Mouse (Mus musculus): ENCODE measurements at regions not wholly inside any gene's neighbourhood (a gene's known extent, or its start where the extent isn't known, plus 50 kb on each side); places are given as distances from the start of the nearest gene placed in this dataset.

GRCm38 (mm10) chr17:65193341-65193740, 347.2 kb downstream of the Tmem232 start:
- no peak for TF ChIP-seq EP300 (IDR thresholded peaks at IDR 0.05; ENCODE audit: insufficient read depth, low read depth, low read length)
- TF ChIP-seq CTCF (IDR thresholded peaks at IDR 0.05; ENCODE audit: low read depth, low read length), result no peak
- no peak for TF ChIP-seq POLR2A (IDR thresholded peaks at IDR 0.05; ENCODE audit: insufficient read depth, low read length)
- Histone ChIP-seq H3K4me1 (ENCODE audit: control insufficient read depth, insufficient read depth, low read length) (no peaks in the 10 kb centered on the region), H3K36me3 (ENCODE audit: control insufficient read depth, insufficient read depth, low read length, poor library complexity, severe bottlenecking) (no peaks in the 10 kb centered on the region), H3K9me3 (replicated peaks; ENCODE audit: control insufficient read depth, insufficient read depth, low read length, poor library complexity, severe bottlenecking) (no peaks in the 10 kb centered on the region; the same call in 1 of the 2 replicates), H3K4me3 (ENCODE audit: low read depth, low read length) (no peak overlapping the region), H3K9ac (ENCODE audit: low read depth, poor library complexity, severe bottlenecking) (no peak overlapping the region), H3K27ac (ENCODE audit: insufficient read depth, low read length) (no peak overlapping the region), H3K27me3 (ENCODE audit: control insufficient read depth, insufficient read depth, low read length, poor library complexity, severe bottlenecking) (no peaks in the 10 kb centered on the region)

GRCm38 (mm10) chr17:65192432-65193059, 348.0 kb downstream of the Tmem232 start:
- no peaks in the 10 kb centered on the region; the same call in 1 of the 2 replicates for H3K9me3 ChIP-seq (replicated peaks; ENCODE audit: control insufficient read depth, insufficient read depth, low read length, poor library complexity, severe bottlenecking)
- H3K4me3 ChIP-seq (ENCODE audit: low read depth, low read length), result no peak overlapping the region
- no peaks in the 10 kb centered on the region for H3K4me1 ChIP-seq (ENCODE audit: control insufficient read depth, insufficient read depth, low read length)
- no peak overlapping the region for H3K27ac ChIP-seq (ENCODE audit: insufficient read depth, low read length)
- TF ChIP-seq CTCF (IDR thresholded peaks at IDR 0.05; ENCODE audit: low read depth, low read length), result no peak
- no peak for TF ChIP-seq POLR2A (IDR thresholded peaks at IDR 0.05; ENCODE audit: insufficient read depth, low read length)
- TF ChIP-seq EP300 (IDR thresholded peaks at IDR 0.05; ENCODE audit: insufficient read depth, low read depth, low read length), result no peak
- H3K9ac ChIP-seq (ENCODE audit: low read depth, poor library complexity, severe bottlenecking), result no peak overlapping the region
- no peaks in the 10 kb centered on the region for H3K36me3 ChIP-seq (ENCODE audit: control insufficient read depth, insufficient read depth, low read length, poor library complexity, severe bottlenecking)
- no peaks in the 10 kb centered on the region for H3K27me3 ChIP-seq (ENCODE audit: control insufficient read depth, insufficient read depth, low read length, poor library complexity, severe bottlenecking)

- no peak overlapping the region for H3K27ac ChIP-seq (ENCODE audit: insufficient read depth, low read length)
- H3K27me3 ChIP-seq (ENCODE audit: control insufficient read depth, insufficient read depth, low read length, poor library complexity, severe bottlenecking), result no peaks in the 10 kb centered on the region
Measured at GRCm38 (mm10) chr17:65190839-65191591, 349.6 kb downstream of the Tmem232 start.

GRCm38 (mm10) chr17:65181164-65181563, 345.3 kb upstream of the 4930583I09Rik start:
- Histone ChIP-seq H3K27me3 (ENCODE audit: control insufficient read depth, insufficient read depth, low read length, poor library complexity, severe bottlenecking) (no peaks in the 10 kb centered on the region), H3K4me1 (ENCODE audit: control insufficient read depth, insufficient read depth, low read length) (no peaks in the 10 kb centered on the region), H3K36me3 (ENCODE audit: control insufficient read depth, insufficient read depth, low read length, poor library complexity, severe bottlenecking) (no peaks in the 10 kb centered on the region), H3K4me3 (ENCODE audit: low read depth, low read length) (no peak overlapping the region), H3K9me3 (replicated peaks; ENCODE audit: control insufficient read depth, insufficient read depth, low read length, poor library complexity, severe bottlenecking) (no peaks in the 10 kb centered on the region), H3K27ac (ENCODE audit: insufficient read depth, low read length) (no peak overlapping the region), H3K9ac (ENCODE audit: low read depth, poor library complexity, severe bottlenecking) (no peak overlapping the region)
- TF ChIP-seq EP300 (IDR thresholded peaks at IDR 0.05; ENCODE audit: insufficient read depth, low read depth, low read length), result no peak
- no peak for TF ChIP-seq CTCF (IDR thresholded peaks at IDR 0.05; ENCODE audit: low read depth, low read length)
- TF ChIP-seq POLR2A (IDR thresholded peaks at IDR 0.05; ENCODE audit: insufficient read depth, low read length), result no peak

More at GRCm38 (mm10) chr17:65190839-65191591, 349.6 kb downstream of the Tmem232 start:
- no peak for TF ChIP-seq EP300 (IDR thresholded peaks at IDR 0.05; ENCODE audit: insufficient read depth, low read depth, low read length)
- no peak for TF ChIP-seq POLR2A (IDR thresholded peaks at IDR 0.05; ENCODE audit: insufficient read depth, low read length)
- TF ChIP-seq CTCF (IDR thresholded peaks at IDR 0.05; ENCODE audit: low read depth, low read length), result no peak
- Histone ChIP-seq H3K4me3 (ENCODE audit: low read depth, low read length) (no peak overlapping the region), H3K36me3 (ENCODE audit: control insufficient read depth, insufficient read depth, low read length, poor library complexity, severe bottlenecking) (no peaks in the 10 kb centered on the region), H3K9me3 (replicated peaks; ENCODE audit: control insufficient read depth, insufficient read depth, low read length, poor library complexity, severe bottlenecking) (no peaks in the 10 kb centered on the region; the same call in 1 of the 2 replicates), H3K4me1 (ENCODE audit: control insufficient read depth, insufficient read depth, low read length) (no peaks in the 10 kb centered on the region), H3K9ac (ENCODE audit: low read depth, poor library complexity, severe bottlenecking) (no peak overlapping the region)

GRCm38 (mm10) chr17:65175770-65176169, 339.9 kb upstream of the 4930583I09Rik start:
- H3K36me3 ChIP-seq (ENCODE audit: control insufficient read depth, insufficient read depth, low read length, poor library complexity, severe bottlenecking), result no peaks in the 10 kb centered on the region
- no peaks in the 10 kb centered on the region for H3K9me3 ChIP-seq (replicated peaks; ENCODE audit: control insufficient read depth, insufficient read depth, low read length, poor library complexity, severe bottlenecking)
- H3K27ac ChIP-seq (ENCODE audit: insufficient read depth, low read length), result no peak overlapping the region
- no peak for TF ChIP-seq EP300 (IDR thresholded peaks at IDR 0.05; ENCODE audit: insufficient read depth, low read depth, low read length)
- no peak for TF ChIP-seq CTCF (IDR thresholded peaks at IDR 0.05; ENCODE audit: low read depth, low read length)
- TF ChIP-seq POLR2A (IDR thresholded peaks at IDR 0.05; ENCODE audit: insufficient read depth, low read length), result no peak
- H3K4me1 ChIP-seq (ENCODE audit: control insufficient read depth, insufficient read depth, low read length), result no peaks in the 10 kb centered on the region
- no peak overlapping the region for H3K9ac ChIP-seq (ENCODE audit: low read depth, poor library complexity, severe bottlenecking)
- H3K27me3 ChIP-seq (ENCODE audit: control insufficient read depth, insufficient read depth, low read length, poor library complexity, severe bottlenecking), result no peaks in the 10 kb centered on the region
- H3K4me3 ChIP-seq (ENCODE audit: low read depth, low read length), result no peak overlapping the region

- no peaks in the 10 kb centered on the region for H3K4me1 ChIP-seq (ENCODE audit: control insufficient read depth, insufficient read depth, low read length)
- H3K9me3 ChIP-seq (replicated peaks; ENCODE audit: control insufficient read depth, insufficient read depth, low read length, poor library complexity, severe bottlenecking), result no peaks in the 10 kb centered on the region
- no peaks in the 10 kb centered on the region for H3K27me3 ChIP-seq (ENCODE audit: control insufficient read depth, insufficient read depth, low read length, poor library complexity, severe bottlenecking)
- H3K27ac ChIP-seq (ENCODE audit: insufficient read depth, low read length), result no peak overlapping the region
- H3K9ac ChIP-seq (ENCODE audit: low read depth, poor library complexity, severe bottlenecking), result no peak overlapping the region
- no peaks in the 10 kb centered on the region for H3K36me3 ChIP-seq (ENCODE audit: control insufficient read depth, insufficient read depth, low read length, poor library complexity, severe bottlenecking)
- no peak overlapping the region for H3K4me3 ChIP-seq (ENCODE audit: low read depth, low read length)
- no peak for TF ChIP-seq POLR2A (IDR thresholded peaks at IDR 0.05; ENCODE audit: insufficient read depth, low read length)
- TF ChIP-seq CTCF (IDR thresholded peaks at IDR 0.05; ENCODE audit: low read depth, low read length), result no peak
- no peak for TF ChIP-seq EP300 (IDR thresholded peaks at IDR 0.05; ENCODE audit: insufficient read depth, low read depth, low read length)
Measured at GRCm38 (mm10) chr17:65174114-65174513, 338.2 kb upstream of the 4930583I09Rik start.

Measured in ES-Bruce4 (cell line).